Mouse (Mus musculus) thymus, adult 2 months (tissue): ENCODE measurements around the gene Ush2a. TPM values are rescaled to one million over a fixed set of nuclear protein-coding genes. Genes with fewer than 3 reads are reported as not detected.

Source experiments
- DNase-seq: peaks from one replicate; pipeline ENCODE4 v3.0.0; 2021
- H3K27ac ChIP-seq: fragments of 200-500 bp; 2 replicates; pipeline ENCODE4 v1.5.1; 2012; ENCODE audit warnings: low read length, control low read depth; ENCODE audit not compliant: control insufficient read depth, insufficient read depth
- H3K27me3 ChIP-seq: fragments of 200-500 bp; 2 replicates; pipeline ENCODE4 v1.6.1; 2012; ENCODE audit warnings: mild to moderate bottlenecking, low read length, moderate library complexity, mixed read lengths; ENCODE audit not compliant: control insufficient read depth, insufficient read depth
- H3K36me3 ChIP-seq: fragments of 200-500 bp; 2 replicates; pipeline ENCODE4 v1.6.1; 2012; ENCODE audit warnings: mild to moderate bottlenecking, low read length, moderate library complexity; ENCODE audit not compliant: control insufficient read depth, insufficient read depth
- H3K4me1 ChIP-seq: fragments of 200-500 bp; replicated peaks from 2 replicates; pipeline ENCODE4 v1.6.1; 2012; ENCODE audit warnings: low read length; ENCODE audit not compliant: control insufficient read depth, insufficient read depth
- H3K4me3 ChIP-seq: fragments of 200-500 bp; 2 replicates; pipeline ENCODE4 v1.5.1; 2012; ENCODE audit warnings: mild to moderate bottlenecking, low read length, control low read depth, moderate library complexity; ENCODE audit not compliant: control insufficient read depth, insufficient read depth
- CTCF ChIP-seq: fragments of 200-500 bp; IDR thresholded peaks from 2 replicates; pipeline ENCODE4 v1.5.1; 2012; ENCODE audit warnings: mild to moderate bottlenecking, control low read depth, low read length, moderate library complexity, borderline replicate concordance; ENCODE audit not compliant: control insufficient read depth, poor library complexity, insufficient read depth; ENCODE audit errors: extremely low read depth
- POLR2A ChIP-seq: fragments of 200-500 bp; IDR thresholded peaks from 2 replicates; pipeline ENCODE4 v1.6.1; 2012; ENCODE audit warnings: mild to moderate bottlenecking, low read length, control low read depth, moderate library complexity; ENCODE audit not compliant: control insufficient read depth, poor library complexity, insufficient read depth; ENCODE audit errors: extremely low read depth
- WGBS: fragments of 180-500 bp; shearing (Covaris S2); methylation state at CpG from one replicate; pipeline ENCODE4 v1.1.7; 2018; 5-methylcytosine and 5-hydroxymethylcytosine counted together
- polyA plus RNA-seq: library from polyadenylated mRNA; depleted of rRNA; stranded (reverse); fragments of >200 nt; gene quantifications from 2 replicates; pipeline ENCODE4 v1.2.3, GENCODE M21; 2012

Ush2a gene
- polyA plus RNA-seq, 1 experiment = 0.05 TPM

- H3K27me3 ChIP-seq = no peaks in the 10 kb centered on the region
- no peak overlapping the region for H3K27ac ChIP-seq
- no peak overlapping the region for H3K4me3 ChIP-seq
- TF ChIP-seq POLR2A (no peak), CTCF (no peak)
- DNase-seq = no peak
- no peaks in the 10 kb centered on the region for H3K4me1 ChIP-seq
- H3K36me3 ChIP-seq = no peaks in the 10 kb centered on the region
- WGBS = 80% methylated on average over 4 of the region's 4 CpGs
These were observed 333.4 kb downstream of the Ush2a start for GRCm38 (mm10) chr1:188595251-188595650.

GRCm38 (mm10) chr1:188598052-188598451 is 336.2 kb downstream of the Ush2a start:
- no peaks in the 10 kb centered on the region for H3K4me1 ChIP-seq
- H3K27ac ChIP-seq = no peak overlapping the region
- no peaks in the 10 kb centered on the region for H3K27me3 ChIP-seq
- no peaks in the 10 kb centered on the region for H3K36me3 ChIP-seq
- TF ChIP-seq CTCF = no peak
- no peak for TF ChIP-seq POLR2A
- no peak for DNase-seq
- H3K4me3 ChIP-seq = no peak overlapping the region
- WGBS = 90% methylated on average over 7 of the region's 7 CpGs

- TF ChIP-seq POLR2A = no peak
- TF ChIP-seq CTCF = no peak
- WGBS = 90% methylated on average over 8 of the region's 8 CpGs
- H3K4me1 ChIP-seq = no peaks in the 10 kb centered on the region
- no peaks in the 10 kb centered on the region for H3K27me3 ChIP-seq
- no peak for DNase-seq
- no peak overlapping the region for H3K4me3 ChIP-seq
- no peaks in the 10 kb centered on the region for H3K36me3 ChIP-seq
- no peak overlapping the region for H3K27ac ChIP-seq
These were observed 337.3 kb downstream of the Ush2a start for GRCm38 (mm10) chr1:188599134-188599533.

- no peaks in the 10 kb centered on the region for H3K36me3 ChIP-seq
- no peak for TF ChIP-seq CTCF
- TF ChIP-seq POLR2A = no peak
- H3K27me3 ChIP-seq = no peaks in the 10 kb centered on the region
- DNase-seq = no peak
- H3K4me1 ChIP-seq = no peaks in the 10 kb centered on the region
- no peak overlapping the region for H3K27ac ChIP-seq
- H3K4me3 ChIP-seq = no peak overlapping the region
These were observed 344.6 kb downstream of the Ush2a start for GRCm38 (mm10) chr1:188606450-188606849.

- H3K4me3 ChIP-seq = no peak overlapping the region
These were observed 354.7 kb downstream of the Ush2a start for GRCm38 (mm10) chr1:188616547-188616946.

GRCm38 (mm10) chr1:188633736-188634135 is 371.9 kb downstream of the Ush2a start:
- WGBS = 65% methylated on average over 4 of the region's 4 CpGs
- Histone ChIP-seq H3K27me3 (no peaks in the 10 kb centered on the region), H3K36me3 (no peaks in the 10 kb centered on the region), H3K4me1 (no peaks in the 10 kb centered on the region), H3K4me3 (no peak overlapping the region), H3K27ac (no peak overlapping the region)
- TF ChIP-seq CTCF (no peak), POLR2A (no peak)
- no peak for DNase-seq

More at GRCm38 (mm10) chr1:188616547-188616946, 354.7 kb downstream of the Ush2a start:
- DNase-seq = no peak
- H3K4me1 ChIP-seq = no peaks in the 10 kb centered on the region
- no peaks in the 10 kb centered on the region for H3K27me3 ChIP-seq
- TF ChIP-seq POLR2A (no peak), CTCF (no peak)
- 84% methylated on average over 5 of the region's 5 CpGs for WGBS
- H3K27ac ChIP-seq = no peak overlapping the region
- no peaks in the 10 kb centered on the region for H3K36me3 ChIP-seq

GRCm38 (mm10) chr1:188639666-188640065 is 377.8 kb downstream of the Ush2a start:
- no peaks in the 10 kb centered on the region for H3K27me3 ChIP-seq
- H3K36me3 ChIP-seq = no peaks in the 10 kb centered on the region
- no peak for TF ChIP-seq CTCF
- TF ChIP-seq POLR2A = no peak
- no peak overlapping the region for H3K4me3 ChIP-seq
- no peak overlapping the region for H3K27ac ChIP-seq
- no peak for DNase-seq
- no peaks in the 10 kb centered on the region for H3K4me1 ChIP-seq
